Mouse (Mus musculus) hindbrain, embryonic 16.5 days (tissue): ENCODE results near the gene Tspyl3. TPM values are rescaled to one million over a fixed set of nuclear protein-coding genes. Genes with fewer than 3 reads are reported as not detected.

Experiments used
- ATAC-seq: fragments of 200-750 bp; cut with Nextera tagmentation; 2 replicates; pipeline ENCODE4 v1.8.0; 2017; ENCODE audit warnings: moderate TSS enrichment, moderate library complexity
- H3K27ac ChIP-seq: fragments of 300-500 bp; sonication (generic); 2 replicates; pipeline ENCODE4 v1.5.1; 2014; ENCODE audit warnings: low read depth, mild to moderate bottlenecking, control low read depth, low read length, moderate library complexity
- H3K27me3 ChIP-seq: fragments of 300-500 bp; sonication (generic); replicated peaks from 2 replicates; pipeline ENCODE4 v1.6.1; 2014; ENCODE audit warnings: low read length; ENCODE audit not compliant: control insufficient read depth, insufficient read depth
- H3K36me3 ChIP-seq: fragments of 300-500 bp; sonication (generic); 2 replicates; pipeline ENCODE4 v1.6.1; 2014; ENCODE audit warnings: mild to moderate bottlenecking, low read length, moderate library complexity, mixed read lengths; ENCODE audit not compliant: control insufficient read depth, insufficient read depth
- H3K4me1 ChIP-seq: fragments of 300-500 bp; sonication (generic); 2 replicates; pipeline ENCODE4 v1.6.1; 2014; ENCODE audit warnings: low read depth, low read length; ENCODE audit not compliant: control insufficient read depth, insufficient read depth
- H3K4me2 ChIP-seq: fragments of 300-500 bp; sonication (generic); 2 replicates; pipeline ENCODE4 v1.6.1; 2014; ENCODE audit warnings: mild to moderate bottlenecking, low read length, control low read depth, moderate library complexity
- H3K4me3 ChIP-seq: fragments of 300-500 bp; sonication (generic); 2 replicates; pipeline ENCODE4 v1.5.1; 2014; ENCODE audit warnings: mild to moderate bottlenecking, low read length, control low read depth, moderate library complexity
- H3K9ac ChIP-seq: fragments of 300-500 bp; sonication (generic); 2 replicates; pipeline ENCODE4 v1.6.1; 2014; ENCODE audit warnings: low read depth, mild to moderate bottlenecking, control low read depth, low read length, moderate library complexity
- H3K9me3 ChIP-seq: fragments of 300-500 bp; sonication (generic); 2 replicates; pipeline ENCODE4 v1.6.1; 2014; ENCODE audit warnings: mild to moderate bottlenecking, low read length, moderate library complexity; ENCODE audit not compliant: control insufficient read depth
- WGBS: fragments of 180-500 bp; shearing (Covaris S2); extraction: QIAGEN DNeasy Blood & Tissue Kit; methylation state at CpG from one replicate; pipeline ENCODE4 v1.1.7; 2014; 5-methylcytosine and 5-hydroxymethylcytosine counted together
- polyA plus RNA-seq: library from polyadenylated mRNA; unstranded; fragments of >200 nt; fragmentation: Nextera tagmentation; extraction: Ambion mirVana; gene quantifications from 2 replicates; pipeline ENCODE4 v1.2.1, GENCODE M21; 2015

Tspyl3 gene
- polyA plus RNA-seq, 1 experiment from 2014 or later: 51.8 TPM

GRCm38 (mm10) chr2:153198485-153198884 lies 26.8 kb downstream of the Tspyl3 start:
- Histone ChIP-seq H3K27ac (no peak overlapping the region), H3K9me3 (no peaks in the 10 kb centered on the region), H3K27me3 (no peaks in the 10 kb centered on the region), H3K4me3 (no peak overlapping the region), H3K4me1 (no peaks in the 10 kb centered on the region), H3K36me3 (peaks cover 45% of the 10 kb centered on the region), H3K9ac (no peak overlapping the region), H3K4me2 (no peak overlapping the region)
- ATAC-seq: no peak
- WGBS: 83% methylated on average over 5 of the region's 5 CpGs

GRCm38 (mm10) chr2:153194255-153194654 lies 31.0 kb downstream of the Tspyl3 start:
- H3K9me3 ChIP-seq: no peaks in the 10 kb centered on the region
- peaks cover 49% of the 10 kb centered on the region for H3K36me3 ChIP-seq
- WGBS: 93% methylated on average over 3 of the region's 3 CpGs
- H3K9ac ChIP-seq: no peak overlapping the region
- no peak overlapping the region for H3K27ac ChIP-seq
- H3K4me2 ChIP-seq: no peak overlapping the region
- H3K27me3 ChIP-seq: no peaks in the 10 kb centered on the region
- no peak for ATAC-seq
- H3K4me3 ChIP-seq: no peak overlapping the region
- no peaks in the 10 kb centered on the region for H3K4me1 ChIP-seq

- WGBS: 83% methylated on average over 2 of the region's 2 CpGs
- Histone ChIP-seq H3K4me3 (no peak overlapping the region), H3K4me2 (no peak overlapping the region), H3K27ac (no peak overlapping the region), H3K36me3 (peaks cover 53% of the 10 kb centered on the region), H3K4me1 (no peaks in the 10 kb centered on the region), H3K9ac (no peak overlapping the region), H3K9me3 (no peaks in the 10 kb centered on the region), H3K27me3 (no peaks in the 10 kb centered on the region)
- ATAC-seq: no peak
Observed at GRCm38 (mm10) chr2:153191242-153191641, 34.0 kb downstream of the Tspyl3 start.

GRCm38 (mm10) chr2:153187848-153188247 lies 37.4 kb downstream of the Tspyl3 start:
- H3K36me3 ChIP-seq: peaks cover 54% of the 10 kb centered on the region
- no peak overlapping the region for H3K4me2 ChIP-seq
- no peak overlapping the region for H3K27ac ChIP-seq
- H3K4me3 ChIP-seq: no peak overlapping the region
- no peaks in the 10 kb centered on the region for H3K27me3 ChIP-seq
- H3K4me1 ChIP-seq: no peaks in the 10 kb centered on the region
- no peak for ATAC-seq
- WGBS: 89% methylated on average over 2 of the region's 2 CpGs
- H3K9ac ChIP-seq: no peak overlapping the region
- H3K9me3 ChIP-seq: no peaks in the 10 kb centered on the region

- H3K9ac ChIP-seq: no peak overlapping the region
- 66% methylated on average over 2 of the region's 2 CpGs for WGBS
- no peak overlapping the region for H3K4me2 ChIP-seq
- no peaks in the 10 kb centered on the region for H3K4me1 ChIP-seq
- 0 out of 2 replicates have a peak, but pooled peaks have one; percentile 40 for ATAC-seq
- H3K4me3 ChIP-seq: no peak overlapping the region
- H3K27ac ChIP-seq: no peak overlapping the region
- H3K9me3 ChIP-seq: no peaks in the 10 kb centered on the region
- peaks cover 44% of the 10 kb centered on the region for H3K36me3 ChIP-seq
- no peaks in the 10 kb centered on the region for H3K27me3 ChIP-seq
Observed at GRCm38 (mm10) chr2:153186176-153186591, 39.1 kb downstream of the Tspyl3 start.

GRCm38 (mm10) chr2:153179961-153180360 lies 45.3 kb downstream of the Tspyl3 start:
- H3K9ac ChIP-seq: no peak overlapping the region
- no peak overlapping the region for H3K4me3 ChIP-seq
- ATAC-seq: no peak
- 82% methylated on average over 3 of the region's 3 CpGs for WGBS
- H3K9me3 ChIP-seq: no peaks in the 10 kb centered on the region
- peaks cover 16% of the 10 kb centered on the region for H3K36me3 ChIP-seq
- H3K27me3 ChIP-seq: no peaks in the 10 kb centered on the region
- H3K27ac ChIP-seq: no peak overlapping the region
- H3K4me1 ChIP-seq: no peaks in the 10 kb centered on the region; the same call in 1 of the 2 replicates
- H3K4me2 ChIP-seq: no peak overlapping the region

GRCm38 (mm10) chr2:153179126-153179860 lies 45.9 kb downstream of the Tspyl3 start:
- no peak overlapping the region for H3K4me3 ChIP-seq
- no peak for ATAC-seq
- H3K4me1 ChIP-seq: no peaks in the 10 kb centered on the region; the same call in 1 of the 2 replicates
- no peaks in the 10 kb centered on the region for H3K27me3 ChIP-seq
- 86% methylated on average over 10 of the region's 10 CpGs for WGBS
- peaks cover 2% of the 10 kb centered on the region; the same call in 1 of the 2 replicates for H3K9me3 ChIP-seq
- H3K4me2 ChIP-seq: no peak overlapping the region
- H3K9ac ChIP-seq: no peak overlapping the region
- H3K36me3 ChIP-seq: peaks cover 10% of the 10 kb centered on the region
- H3K27ac ChIP-seq: no peak overlapping the region

- Histone ChIP-seq H3K27ac (no peak overlapping the region), H3K4me1 (no peaks in the 10 kb centered on the region; the same call in 1 of the 2 replicates), H3K36me3 (peaks cover 3% of the 10 kb centered on the region; the same call in 1 of the 2 replicates), H3K9ac (no peak overlapping the region), H3K4me3 (no peak overlapping the region), H3K9me3 (peaks cover 3% of the 10 kb centered on the region; the same call in 1 of the 2 replicates), H3K4me2 (no peak overlapping the region), H3K27me3 (no peaks in the 10 kb centered on the region)
- no peak for ATAC-seq
- 90% methylated on average over 3 of the region's 3 CpGs for WGBS
Observed at GRCm38 (mm10) chr2:153177188-153177587, 48.1 kb downstream of the Tspyl3 start.

GRCm38 (mm10) chr2:153175995-153176570 lies 49.2 kb downstream of the Tspyl3 start:
- H3K27ac ChIP-seq: no peak overlapping the region
- peaks cover 3% of the 10 kb centered on the region; the same call in 1 of the 2 replicates for H3K36me3 ChIP-seq
- H3K4me2 ChIP-seq: no peak overlapping the region
- H3K9me3 ChIP-seq: peaks cover 3% of the 10 kb centered on the region; the same call in 1 of the 2 replicates
- no peak for ATAC-seq
- no peaks in the 10 kb centered on the region for H3K27me3 ChIP-seq
- no peaks in the 10 kb centered on the region; the same call in 1 of the 2 replicates for H3K4me1 ChIP-seq
- WGBS: 75% methylated on average over 8 of the region's 8 CpGs
- no peak overlapping the region for H3K4me3 ChIP-seq
- no peak overlapping the region for H3K9ac ChIP-seq
